Mouse (Mus musculus): ENCODE results near the gene Csf2rb. TPM values are rescaled to one million over a fixed set of nuclear protein-coding genes. Genes with fewer than 3 reads are reported as not detected.

The Csf2rb gene
- polyA plus RNA-seq, 1 experiment from 2014 or later = 1.0 TPM

- Histone ChIP-seq H3K4me1 (ENCODE audit: control insufficient read depth, insufficient read depth, low read length) (no peaks in the 10 kb centered on the region), H3K27ac (replicated peaks; ENCODE audit: low read depth, low read length) (no peak overlapping the region), H3K9ac (replicated peaks; ENCODE audit: low read length) (no peak overlapping the region), H3K4me2 (ENCODE audit: low read length) (no peak overlapping the region), H3K36me3 (ENCODE audit: control insufficient read depth, insufficient read depth, low read length) (no peaks in the 10 kb centered on the region), H3K9me3 (ENCODE audit: control insufficient read depth, low read length) (no peaks in the 10 kb centered on the region), H3K27me3 (ENCODE audit: control insufficient read depth, insufficient read depth, low read length) (no peaks in the 10 kb centered on the region), H3K4me3 (replicated peaks; ENCODE audit: low read depth, low read length) (no peak overlapping the region)
- DNase-seq (peak; percentile 64), ATAC-seq (ENCODE audit: low FRiP score, low TSS enrichment) (no peak)
- WGBS = 2% methylated on average over 1 of the region's 1 CpGs
Observed at GRCm38 (mm10) chr15:78354958-78355357, 29.4 kb downstream of the Csf2rb start.

- H3K27ac ChIP-seq (replicated peaks; ENCODE audit: low read depth, low read length) = no peak overlapping the region
- ATAC-seq (ENCODE audit: low FRiP score, low TSS enrichment) = no peak
- H3K9me3 ChIP-seq (ENCODE audit: control insufficient read depth, low read length) = no peaks in the 10 kb centered on the region
- no peaks in the 10 kb centered on the region for H3K4me1 ChIP-seq (ENCODE audit: control insufficient read depth, insufficient read depth, low read length)
- H3K4me2 ChIP-seq (ENCODE audit: low read length) = no peak overlapping the region
- 86% methylated on average over 5 of the region's 5 CpGs for WGBS
- H3K27me3 ChIP-seq (ENCODE audit: control insufficient read depth, insufficient read depth, low read length) = no peaks in the 10 kb centered on the region
- H3K36me3 ChIP-seq (ENCODE audit: control insufficient read depth, insufficient read depth, low read length) = no peaks in the 10 kb centered on the region
- H3K9ac ChIP-seq (replicated peaks; ENCODE audit: low read length) = no peak overlapping the region
- no peak for DNase-seq
- H3K4me3 ChIP-seq (replicated peaks; ENCODE audit: low read depth, low read length) = no peak overlapping the region
Observed at GRCm38 (mm10) chr15:78355548-78355947, 30.0 kb downstream of the Csf2rb start.

GRCm38 (mm10) chr15:78365916-78366315, 40.4 kb downstream of the Csf2rb start:
- Histone ChIP-seq H3K4me2 (ENCODE audit: low read length) (no peak overlapping the region), H3K9me3 (ENCODE audit: control insufficient read depth, low read length) (no peaks in the 10 kb centered on the region), H3K9ac (replicated peaks; ENCODE audit: low read length) (no peak overlapping the region), H3K4me3 (replicated peaks; ENCODE audit: low read depth, low read length) (no peak overlapping the region), H3K4me1 (ENCODE audit: control insufficient read depth, insufficient read depth, low read length) (no peaks in the 10 kb centered on the region), H3K36me3 (ENCODE audit: control insufficient read depth, insufficient read depth, low read length) (no peaks in the 10 kb centered on the region), H3K27ac (replicated peaks; ENCODE audit: low read depth, low read length) (no peak overlapping the region), H3K27me3 (ENCODE audit: control insufficient read depth, insufficient read depth, low read length) (peaks cover 6% of the 10 kb centered on the region)
- WGBS = 89% methylated on average over 2 of the region's 2 CpGs
- ATAC-seq (ENCODE audit: low FRiP score, low TSS enrichment) (no peak), DNase-seq (no peak)

- Histone ChIP-seq H3K36me3 (ENCODE audit: control insufficient read depth, insufficient read depth, low read length) (no peaks in the 10 kb centered on the region), H3K9ac (replicated peaks; ENCODE audit: low read length) (no peak overlapping the region), H3K27ac (replicated peaks; ENCODE audit: low read depth, low read length) (no peak overlapping the region), H3K27me3 (ENCODE audit: control insufficient read depth, insufficient read depth, low read length) (peaks cover 6% of the 10 kb centered on the region), H3K9me3 (ENCODE audit: control insufficient read depth, low read length) (no peaks in the 10 kb centered on the region), H3K4me3 (replicated peaks; ENCODE audit: low read depth, low read length) (no peak overlapping the region), H3K4me2 (ENCODE audit: low read length) (no peak overlapping the region), H3K4me1 (ENCODE audit: control insufficient read depth, insufficient read depth, low read length) (no peaks in the 10 kb centered on the region)
- DNase-seq (no peak), ATAC-seq (ENCODE audit: low FRiP score, low TSS enrichment) (no peak)
- WGBS = 84% methylated on average over 8 of the region's 8 CpGs
Observed at GRCm38 (mm10) chr15:78366875-78367274, 41.3 kb downstream of the Csf2rb start.

- no peak for ATAC-seq (ENCODE audit: low FRiP score, low TSS enrichment)
- no peak overlapping the region for H3K9ac ChIP-seq (replicated peaks; ENCODE audit: low read length)
- H3K36me3 ChIP-seq (ENCODE audit: control insufficient read depth, insufficient read depth, low read length) = no peaks in the 10 kb centered on the region
- H3K9me3 ChIP-seq (ENCODE audit: control insufficient read depth, low read length) = no peaks in the 10 kb centered on the region
- H3K27ac ChIP-seq (replicated peaks; ENCODE audit: low read depth, low read length) = no peak overlapping the region
- DNase-seq = no peak
- WGBS = 66% methylated on average over 3 of the region's 3 CpGs
- peaks cover 6% of the 10 kb centered on the region for H3K27me3 ChIP-seq (ENCODE audit: control insufficient read depth, insufficient read depth, low read length)
- H3K4me2 ChIP-seq (ENCODE audit: low read length) = no peak overlapping the region
- H3K4me1 ChIP-seq (ENCODE audit: control insufficient read depth, insufficient read depth, low read length) = no peaks in the 10 kb centered on the region
- H3K4me3 ChIP-seq (replicated peaks; ENCODE audit: low read depth, low read length) = no peak overlapping the region
Observed at GRCm38 (mm10) chr15:78367811-78368210, 42.3 kb downstream of the Csf2rb start.

- no peak for ATAC-seq (ENCODE audit: low FRiP score, low TSS enrichment)
- no peak overlapping the region for H3K4me3 ChIP-seq (replicated peaks; ENCODE audit: low read depth, low read length)
- WGBS = 13% methylated on average over 8 of the region's 8 CpGs
- no peaks in the 10 kb centered on the region for H3K4me1 ChIP-seq (ENCODE audit: control insufficient read depth, insufficient read depth, low read length)
- H3K27me3 ChIP-seq (ENCODE audit: control insufficient read depth, insufficient read depth, low read length) = peaks cover 6% of the 10 kb centered on the region
- no peak overlapping the region for H3K4me2 ChIP-seq (ENCODE audit: low read length)
- H3K27ac ChIP-seq (replicated peaks; ENCODE audit: low read depth, low read length) = no peak overlapping the region
- H3K9ac ChIP-seq (replicated peaks; ENCODE audit: low read length) = no peak overlapping the region
- H3K36me3 ChIP-seq (ENCODE audit: control insufficient read depth, insufficient read depth, low read length) = no peaks in the 10 kb centered on the region
- DNase-seq = peak; percentile 72
- H3K9me3 ChIP-seq (ENCODE audit: control insufficient read depth, low read length) = no peaks in the 10 kb centered on the region
Observed at GRCm38 (mm10) chr15:78368926-78369346, 43.4 kb downstream of the Csf2rb start.

- peaks cover 6% of the 10 kb centered on the region for H3K27me3 ChIP-seq (ENCODE audit: control insufficient read depth, insufficient read depth, low read length)
- ATAC-seq (ENCODE audit: low FRiP score, low TSS enrichment) = no peak
- no peak for DNase-seq
- H3K9me3 ChIP-seq (ENCODE audit: control insufficient read depth, low read length) = no peaks in the 10 kb centered on the region
- no peaks in the 10 kb centered on the region for H3K4me1 ChIP-seq (ENCODE audit: control insufficient read depth, insufficient read depth, low read length)
- no peak overlapping the region for H3K27ac ChIP-seq (replicated peaks; ENCODE audit: low read depth, low read length)
- no peak overlapping the region for H3K9ac ChIP-seq (replicated peaks; ENCODE audit: low read length)
- 33% methylated on average over 1 of the region's 1 CpGs for WGBS
- H3K36me3 ChIP-seq (ENCODE audit: control insufficient read depth, insufficient read depth, low read length) = no peaks in the 10 kb centered on the region
- H3K4me3 ChIP-seq (replicated peaks; ENCODE audit: low read depth, low read length) = no peak overlapping the region
- no peak overlapping the region for H3K4me2 ChIP-seq (ENCODE audit: low read length)
Observed at GRCm38 (mm10) chr15:78369641-78370040, 44.1 kb downstream of the Csf2rb start.

- Histone ChIP-seq H3K27me3 (ENCODE audit: control insufficient read depth, insufficient read depth, low read length) (peaks cover 5% of the 10 kb centered on the region), H3K4me1 (ENCODE audit: control insufficient read depth, insufficient read depth, low read length) (no peaks in the 10 kb centered on the region), H3K4me3 (replicated peaks; ENCODE audit: low read depth, low read length) (no peak overlapping the region), H3K27ac (replicated peaks; ENCODE audit: low read depth, low read length) (no peak overlapping the region), H3K4me2 (ENCODE audit: low read length) (no peak overlapping the region), H3K36me3 (ENCODE audit: control insufficient read depth, insufficient read depth, low read length) (no peaks in the 10 kb centered on the region), H3K9ac (replicated peaks; ENCODE audit: low read length) (no peak overlapping the region), H3K9me3 (ENCODE audit: control insufficient read depth, low read length) (no peaks in the 10 kb centered on the region)
- ATAC-seq (ENCODE audit: low FRiP score, low TSS enrichment) = no peak
- 82% methylated on average over 3 of the region's 3 CpGs for WGBS
- DNase-seq = no peak
Observed at GRCm38 (mm10) chr15:78372796-78373195, 47.2 kb downstream of the Csf2rb start.

- ATAC-seq (ENCODE audit: low FRiP score, low TSS enrichment) (no peak), DNase-seq (peak; percentile 35)
- WGBS = 65% methylated on average over 3 of the region's 3 CpGs
Observed at GRCm38 (mm10) chr15:78374204-78374603, 48.7 kb downstream of the Csf2rb start.

More at GRCm38 (mm10) chr15:78374204-78374603, 48.7 kb downstream of the Csf2rb start:
- H3K4me3 ChIP-seq (replicated peaks; ENCODE audit: low read depth, low read length) = no peak overlapping the region
- H3K27ac ChIP-seq (replicated peaks; ENCODE audit: low read depth, low read length) = no peak overlapping the region
- no peaks in the 10 kb centered on the region for H3K9me3 ChIP-seq (ENCODE audit: control insufficient read depth, low read length)
- no peaks in the 10 kb centered on the region for H3K4me1 ChIP-seq (ENCODE audit: control insufficient read depth, insufficient read depth, low read length)
- no peak overlapping the region for H3K9ac ChIP-seq (replicated peaks; ENCODE audit: low read length)
- no peak overlapping the region for H3K4me2 ChIP-seq (ENCODE audit: low read length)
- no peaks in the 10 kb centered on the region for H3K36me3 ChIP-seq (ENCODE audit: control insufficient read depth, insufficient read depth, low read length)
- no peaks in the 10 kb centered on the region for H3K27me3 ChIP-seq (ENCODE audit: control insufficient read depth, insufficient read depth, low read length)
